Mouse (Mus musculus) heart, postnatal 0 days (tissue): ENCODE measurements around the gene Col4a1. TPM values are rescaled to one million over a fixed set of nuclear protein-coding genes. Genes with fewer than 3 reads are reported as not detected.
A peak's percentile ranks its signal among the peaks of the same experiment; 100 is the strongest.

Experiments
- ATAC-seq: fragments of 200-750 bp; cut with Nextera tagmentation; 2 replicates; pipeline ENCODE4 v1.8.0; 2017; ENCODE audit warnings: low read depth, moderate number of reproducible peaks, moderate library complexity; ENCODE audit not compliant: insufficient read depth
- DNase-seq: peaks from one replicate; pipeline ENCODE4 v3.0.0-alpha.2; 2016; ENCODE audit warnings: low spot score
- H3K27ac ChIP-seq: fragments of 300-500 bp; sonication (generic); 2 replicates; pipeline ENCODE4 v1.5.1; 2014; ENCODE audit warnings: low read depth, mild to moderate bottlenecking
- H3K27me3 ChIP-seq: fragments of 300-500 bp; sonication (generic); 2 replicates; pipeline ENCODE4 v1.6.1; 2014; ENCODE audit warnings: low read length, mixed read lengths; ENCODE audit not compliant: control insufficient read depth, insufficient read depth
- H3K36me3 ChIP-seq: fragments of 300-500 bp; sonication (generic); replicated peaks from 2 replicates; pipeline ENCODE4 v1.6.1; 2014; ENCODE audit warnings: low read length, mixed read lengths; ENCODE audit not compliant: control insufficient read depth, insufficient read depth
- H3K4me1 ChIP-seq: fragments of 300-500 bp; sonication (generic); 2 replicates; pipeline ENCODE4 v1.6.1; 2014; ENCODE audit warnings: antibody characterized with exemption; ENCODE audit not compliant: control insufficient read depth, insufficient read depth
- H3K4me2 ChIP-seq: fragments of 300-500 bp; sonication (generic); 2 replicates; pipeline ENCODE4 v1.6.1; 2014; ENCODE audit warnings: low read depth, mild to moderate bottlenecking, low read length, moderate library complexity
- H3K4me3 ChIP-seq: fragments of 300-500 bp; sonication (generic); 2 replicates; pipeline ENCODE4 v1.5.1; 2014; ENCODE audit warnings: low read depth, low read length
- H3K9ac ChIP-seq: fragments of 300-500 bp; sonication (generic); replicated peaks from 2 replicates; pipeline ENCODE4 v1.6.1; 2014; ENCODE audit warnings: low read depth, low read length, mixed read lengths
- H3K9me3 ChIP-seq: fragments of 300-500 bp; sonication (generic); replicated peaks from 2 replicates; pipeline ENCODE4 v1.6.1; 2016; ENCODE audit warnings: low read length; ENCODE audit not compliant: control insufficient read depth
- CTCF ChIP-seq: IDR thresholded peaks from 2 replicates; pipeline ENCODE4 v1.5.1; 2016; ENCODE audit warnings: antibody characterized with exemption, control low read depth, low read depth
- EP300 ChIP-seq: IDR thresholded peaks from 2 replicates; pipeline ENCODE4 v1.6.1; 2016; ENCODE audit warnings: antibody characterized with exemption, low read depth
- WGBS: fragments of 180-500 bp; shearing (Covaris S2); extraction: QIAGEN DNeasy Blood & Tissue Kit; methylation state at CpG from one replicate; pipeline ENCODE4 v1.1.7; 2014; 5-methylcytosine and 5-hydroxymethylcytosine counted together
- polyA plus RNA-seq: library from polyadenylated mRNA; unstranded; fragments of >200 nt; fragmentation: Nextera tagmentation; extraction: Ambion mirVana; gene quantifications from 2 replicates; pipeline ENCODE4 v1.2.1, GENCODE M21; 2015
- total RNA-seq: library from RNA; depleted of rRNA; stranded (reverse); fragments of >200 nt; gene quantifications from 2 replicates; pipeline ENCODE4 v1.2.3, GENCODE M21; 2014; ENCODE audit warnings: low replicate concordance

Col4a1 gene
- total and polyA plus RNA-seq, 2 experiments from 2014 or later: 191 to 921 TPM

GRCm38 (mm10) chr8:11274415-11274814 lies 38.2 kb downstream of the Col4a1 start:
- ATAC-seq: peak; percentile 55
- Histone ChIP-seq H3K9ac (no peak overlapping the region), H3K4me1 (peaks cover 81% of the 10 kb centered on the region), H3K27me3 (no peaks in the 10 kb centered on the region), H3K4me3 (no peak overlapping the region), H3K27ac (peak overlapping the region; percentile 17), H3K36me3 (no peaks in the 10 kb centered on the region), H3K4me2 (peak overlapping the region; percentile 3), H3K9me3 (no peaks in the 10 kb centered on the region)
- no peak for DNase-seq
- TF ChIP-seq CTCF: no peak
- 22% methylated on average over 7 of the region's 7 CpGs for WGBS

- no peak for DNase-seq
- Histone ChIP-seq H3K27me3 (no peaks in the 10 kb centered on the region), H3K4me2 (no peak overlapping the region), H3K9ac (no peak overlapping the region), H3K4me1 (peaks cover 78% of the 10 kb centered on the region), H3K4me3 (no peak overlapping the region), H3K27ac (peak overlapping the region; percentile 17), H3K9me3 (no peaks in the 10 kb centered on the region), H3K36me3 (no peaks in the 10 kb centered on the region)
- WGBS: 55% methylated on average over 15 of the region's 15 CpGs
- TF ChIP-seq EP300 (no peak), CTCF (no peak)
- ATAC-seq: peak; percentile 40
Measured at GRCm38 (mm10) chr8:11273506-11274158, 39.0 kb downstream of the Col4a1 start.

- DNase-seq (no peak), ATAC-seq (no peak)
- Histone ChIP-seq H3K27me3 (no peaks in the 10 kb centered on the region), H3K9ac (no peak overlapping the region), H3K27ac (peak overlapping the region; percentile 65), H3K9me3 (no peaks in the 10 kb centered on the region), H3K36me3 (no peaks in the 10 kb centered on the region), H3K4me2 (no peak overlapping the region), H3K4me1 (peaks cover 75% of the 10 kb centered on the region), H3K4me3 (no peak overlapping the region)
- WGBS: 46% methylated on average over 6 of the region's 6 CpGs
- TF ChIP-seq CTCF (no peak), EP300 (no peak)
Measured at GRCm38 (mm10) chr8:11272205-11272604, 40.4 kb downstream of the Col4a1 start.

- H3K9me3 ChIP-seq: no peaks in the 10 kb centered on the region
- H3K4me1 ChIP-seq: peaks cover 73% of the 10 kb centered on the region
- DNase-seq (no peak), ATAC-seq (no peak)
- TF ChIP-seq CTCF (no peak), EP300 (no peak)
- H3K4me3 ChIP-seq: no peak overlapping the region
- peak overlapping the region; percentile 65 for H3K27ac ChIP-seq
- WGBS: 61% methylated on average over 6 of the region's 6 CpGs
- H3K27me3 ChIP-seq: no peaks in the 10 kb centered on the region
- peaks cover 8% of the 10 kb centered on the region; the same call in 1 of the 2 replicates for H3K36me3 ChIP-seq
- H3K9ac ChIP-seq: no peak overlapping the region
- no peak overlapping the region for H3K4me2 ChIP-seq
Measured at GRCm38 (mm10) chr8:11270826-11271225, 41.8 kb downstream of the Col4a1 start.

GRCm38 (mm10) chr8:11268753-11269152 lies 43.9 kb downstream of the Col4a1 start:
- no peak overlapping the region for H3K27ac ChIP-seq
- peaks cover 21% of the 10 kb centered on the region for H3K36me3 ChIP-seq
- 58% methylated on average over 6 of the region's 6 CpGs for WGBS
- ATAC-seq: no peak
- H3K27me3 ChIP-seq: no peaks in the 10 kb centered on the region
- H3K9me3 ChIP-seq: no peaks in the 10 kb centered on the region
- no peak overlapping the region for H3K4me2 ChIP-seq
- no peak for DNase-seq
- H3K4me3 ChIP-seq: no peak overlapping the region
- TF ChIP-seq EP300 (no peak), CTCF (no peak)
- H3K9ac ChIP-seq: no peak overlapping the region
- H3K4me1 ChIP-seq: peaks cover 58% of the 10 kb centered on the region

GRCm38 (mm10) chr8:11266471-11266870 lies 46.2 kb downstream of the Col4a1 start:
- Histone ChIP-seq H3K4me1 (peaks cover 49% of the 10 kb centered on the region), H3K4me2 (no peak overlapping the region), H3K27ac (no peak overlapping the region), H3K9me3 (no peaks in the 10 kb centered on the region), H3K27me3 (no peaks in the 10 kb centered on the region), H3K36me3 (peaks cover 21% of the 10 kb centered on the region), H3K4me3 (no peak overlapping the region), H3K9ac (no peak overlapping the region)
- DNase-seq (no peak), ATAC-seq (no peak)
- 58% methylated on average over 2 of the region's 2 CpGs for WGBS
- no peak for TF ChIP-seq CTCF
- TF ChIP-seq EP300: no peak
